Mouse (Mus musculus): ENCODE results near the gene Adgrf4. TPM values are rescaled to one million over a fixed set of nuclear protein-coding genes. Genes with fewer than 3 reads are reported as not detected.

The Adgrf4 gene
- 0.78 and 1.4 TPM in 2 replicates for polyA plus RNA-seq (2021; fragmentation: Nextera tagmentation)
- long read RNA-seq, experiment 1, partial matches to known transcripts, result 1 of 1 reads
- long read RNA-seq, experiment 1, other reads (novel, unspliced or antisense), result 0 of 1 reads
- long read RNA-seq, experiment 2, partial matches to known transcripts, result 0 of 3 reads
- long read RNA-seq, experiment 2, other reads (novel, unspliced or antisense), result 0 of 3 reads

GRCm38 (mm10) chr17:42692136-42692535 is at the start of gene Adgrf4:
Gene Adgrf4, minus strand, starts transcription at chr17:42692284.

GRCm38 (mm10) chr17:42741801-42742217 is 49.7 kb upstream of the Adgrf4 start, which contains the start of gene Adgrf2:
Gene Adgrf2, minus strand, starts transcription at chr17:42742179.

GRCm38 (mm10) chr17:42611295-42611694 is 80.8 kb downstream of the Adgrf4 start, which contains the start of gene Opn5:
Gene Opn5, minus strand, starts transcription at chr17:42611395.

Other genes with a start within 250 kb of the Adgrf4 start
- gene Opn5, start 80.9 kb downstream of the Adgrf4 start, polyA plus RNA-seq (2021; fragmentation: Nextera tagmentation), result not detected in 2 replicates
- not detected in 2 replicates for gene Adgrf2, start 49.9 kb upstream of the Adgrf4 start, polyA plus RNA-seq (2021; fragmentation: Nextera tagmentation)
- 1.6 and 2.2 TPM in 2 replicates for gene Cd2ap, start 184.4 kb upstream of the Adgrf4 start, polyA plus RNA-seq (2021; fragmentation: Nextera tagmentation)

Data from layer of hippocampus, adult 6 months (tissue).